Mouse (Mus musculus) urinary bladder, adult 2 months (tissue): ENCODE measurements around the gene Stx8. TPM values are rescaled to one million over a fixed set of nuclear protein-coding genes. Genes with fewer than 3 reads are reported as not detected.

Experiments
- DNase-seq: peaks from one replicate; pipeline ENCODE4 v3.0.0; 2022; ENCODE audit warnings: low spot score
- polyA plus RNA-seq: library from polyadenylated mRNA; depleted of rRNA; stranded (reverse); fragments of >200 nt; gene quantifications from 2 replicates; pipeline ENCODE4 v1.2.3, GENCODE M21; 2012

Stx8 gene
- polyA plus RNA-seq, 1 experiment: 43.6 TPM

DNA sequence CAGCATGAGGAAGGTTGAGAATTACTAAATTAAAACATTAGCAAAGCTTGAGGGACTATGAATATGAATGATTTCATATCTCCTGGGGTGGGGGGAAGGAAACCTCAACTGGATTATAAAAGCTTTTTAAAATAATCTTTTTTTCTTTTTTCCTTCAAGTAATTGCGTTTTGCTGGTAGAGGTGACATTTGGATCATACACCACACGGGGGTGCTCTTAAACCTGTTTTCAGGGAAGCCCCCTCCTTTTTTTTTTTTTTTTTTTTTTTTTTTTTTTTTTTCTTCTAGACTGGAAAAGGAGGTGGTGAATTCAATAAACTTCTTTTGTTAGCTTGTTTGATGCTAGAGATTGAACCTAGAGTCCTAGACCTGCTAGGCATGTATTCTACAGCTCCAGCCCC, 9.3 kb downstream of the Stx8 start:
- no peak for DNase-seq

DNA sequence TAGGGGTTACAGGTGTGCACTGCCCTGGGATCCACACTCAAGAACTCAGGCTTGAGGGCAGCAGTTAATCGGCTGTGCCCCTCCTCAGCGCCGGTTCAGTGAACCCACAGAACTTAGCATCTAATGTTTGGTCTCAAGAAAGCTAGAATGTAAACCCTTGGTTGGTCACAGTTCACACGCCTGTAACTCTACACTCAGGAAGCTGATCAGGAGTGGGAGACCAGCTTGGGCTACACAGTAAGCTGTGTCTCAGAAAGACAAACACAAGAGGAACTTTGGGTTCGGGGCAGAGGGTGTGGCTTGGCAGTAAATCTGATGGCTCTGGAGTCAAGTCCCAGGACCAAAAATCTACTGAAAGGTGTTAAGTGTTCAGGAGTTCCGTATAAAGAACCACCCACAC, 17.6 kb downstream of the Stx8 start:
- DNase-seq: no peak

DNA sequence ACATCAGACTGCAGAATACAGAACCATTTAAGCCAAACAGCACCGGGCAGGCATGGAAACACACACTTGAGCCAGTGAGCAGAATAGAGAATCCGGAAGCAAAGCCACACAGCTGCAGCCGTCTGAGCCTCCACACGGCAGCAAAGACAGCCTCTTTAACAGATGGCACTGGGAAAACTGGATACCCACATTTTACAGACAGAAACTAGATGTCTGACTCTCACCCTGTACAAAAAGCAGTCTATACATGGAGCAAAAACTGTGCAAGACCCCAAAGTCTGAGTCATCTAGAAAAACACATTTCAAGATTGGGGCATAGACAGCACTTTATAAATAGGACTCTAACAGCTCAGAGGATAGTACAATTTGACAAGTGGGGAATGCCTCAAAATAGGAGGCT, 25.2 kb downstream of the Stx8 start:
- DNase-seq: no peak

DNA sequence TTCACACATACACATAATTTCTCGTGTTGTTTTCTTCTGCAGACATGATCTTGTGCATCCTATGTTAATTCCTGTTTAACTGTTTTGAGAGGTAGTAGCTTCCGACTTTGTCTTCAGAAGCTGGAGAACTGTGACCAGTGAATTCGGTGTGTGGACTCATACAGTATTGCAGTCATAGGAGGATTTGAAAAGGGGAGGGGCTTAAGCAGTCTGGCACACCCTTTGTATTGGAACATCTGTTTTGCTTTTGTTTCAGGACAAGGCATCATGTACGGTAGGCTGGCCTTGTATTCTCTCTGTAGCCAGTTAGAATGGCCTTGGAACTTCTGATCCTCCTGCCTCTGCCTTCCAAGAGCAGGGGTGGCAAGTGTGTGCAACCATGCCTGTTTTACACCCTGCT, 30.0 kb downstream of the Stx8 start:
- DNase-seq: no peak

DNA sequence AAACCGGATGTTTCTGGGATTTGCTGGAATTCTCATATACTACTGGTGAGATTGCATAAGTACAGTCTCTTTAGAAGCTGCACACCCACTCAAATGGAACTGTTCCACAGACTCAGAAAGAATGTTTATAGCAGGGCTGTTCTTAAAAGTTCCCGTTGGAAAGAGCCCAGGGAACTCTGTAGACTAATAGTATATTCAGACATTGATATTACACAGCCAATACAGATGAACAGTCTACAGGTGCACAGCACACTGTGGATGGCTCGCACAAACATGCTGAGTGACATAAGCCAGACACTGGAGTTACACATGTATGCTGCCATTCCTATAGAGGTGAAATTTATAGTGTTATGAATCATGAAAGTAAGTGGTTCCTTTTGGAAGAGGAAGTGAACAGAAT, 32.9 kb downstream of the Stx8 start:
- no peak for DNase-seq

DNA sequence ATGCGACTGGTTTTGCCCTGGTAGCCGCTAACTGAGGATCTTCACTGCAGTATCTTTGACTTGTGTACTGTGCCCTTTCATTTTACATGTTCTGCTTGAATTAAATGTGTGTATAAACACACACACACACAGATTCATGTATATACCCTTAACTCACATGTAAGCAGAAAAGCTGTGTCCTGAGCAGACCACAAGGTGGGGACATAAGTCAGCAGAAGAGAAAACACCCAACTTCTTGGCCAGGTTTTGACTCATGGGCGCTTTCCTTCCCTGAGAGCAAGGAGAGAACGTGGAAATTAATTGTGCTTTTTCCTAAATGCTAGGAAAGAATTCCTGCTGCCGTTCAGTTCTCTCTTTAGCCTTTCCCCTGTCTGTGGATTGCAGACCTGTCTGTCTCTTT, 33.6 kb downstream of the Stx8 start:
- DNase-seq: no peak

DNA sequence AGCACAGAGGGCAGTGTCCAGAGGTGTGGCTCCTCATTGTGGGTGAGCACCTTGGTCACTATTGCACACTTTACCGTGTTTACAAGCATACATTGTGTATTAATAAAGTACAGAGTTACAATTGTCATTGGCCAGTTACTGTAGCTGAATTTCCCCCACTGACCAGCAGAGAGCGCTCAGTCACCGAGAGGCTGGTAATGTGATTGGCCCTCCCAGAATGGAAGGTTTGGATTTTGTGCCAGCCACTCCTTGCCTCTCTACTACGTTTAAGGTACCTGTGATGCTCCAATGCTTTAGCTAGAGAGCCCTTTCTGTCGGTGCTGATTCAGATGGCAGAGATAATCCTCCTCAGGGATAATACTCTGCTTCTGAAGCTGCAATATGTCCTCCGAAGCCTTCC, 38.2 kb downstream of the Stx8 start:
- DNase-seq: peak; percentile 42

DNA sequence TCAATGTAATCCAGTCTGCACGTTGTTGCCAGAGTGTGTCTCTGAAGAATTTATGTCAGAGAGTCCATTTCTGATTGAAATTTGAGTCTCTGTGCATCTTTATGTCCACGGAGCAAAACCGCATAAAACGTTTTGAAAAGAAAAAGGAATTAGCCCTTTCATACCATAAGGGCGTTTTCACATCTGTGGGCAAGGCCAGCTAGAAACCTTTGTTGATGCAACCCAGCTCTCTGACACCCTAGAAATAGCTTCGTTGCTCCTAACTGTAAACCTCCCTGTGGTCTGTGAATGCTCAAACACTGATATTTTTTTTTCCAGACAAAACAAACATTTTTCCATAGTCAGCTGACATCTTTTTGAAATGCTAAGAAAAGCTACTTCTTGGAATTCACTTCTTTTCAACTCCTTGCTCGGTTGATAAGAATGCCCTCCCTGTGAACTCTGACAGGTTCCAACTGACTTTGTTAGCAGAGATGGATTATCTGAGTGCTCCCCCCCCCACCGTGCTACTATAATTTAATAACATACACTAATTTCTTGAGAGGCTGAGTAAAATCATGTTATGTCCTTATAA, 40.3 kb downstream of the Stx8 start:
- DNase-seq: no peak

DNA sequence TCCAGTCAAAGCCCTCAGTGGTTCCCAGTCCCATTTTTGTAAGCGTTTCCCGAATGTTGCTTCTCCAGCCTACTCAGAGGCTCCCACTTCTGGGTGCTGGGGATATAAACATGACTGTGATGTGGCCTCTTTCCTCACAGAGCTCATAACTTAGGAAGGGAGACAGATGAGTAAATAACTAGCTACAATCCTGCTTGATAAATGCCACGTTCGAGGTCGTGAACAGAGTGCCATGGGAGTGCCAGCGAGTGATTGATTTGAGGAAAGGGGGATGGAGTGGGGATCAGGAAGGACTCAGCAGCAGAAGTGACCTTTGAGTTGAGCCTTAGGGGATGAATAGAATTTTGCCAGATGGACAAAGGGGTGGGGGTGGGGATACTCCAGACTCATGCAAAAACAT, 41.7 kb downstream of the Stx8 start:
- DNase-seq: no peak

DNA sequence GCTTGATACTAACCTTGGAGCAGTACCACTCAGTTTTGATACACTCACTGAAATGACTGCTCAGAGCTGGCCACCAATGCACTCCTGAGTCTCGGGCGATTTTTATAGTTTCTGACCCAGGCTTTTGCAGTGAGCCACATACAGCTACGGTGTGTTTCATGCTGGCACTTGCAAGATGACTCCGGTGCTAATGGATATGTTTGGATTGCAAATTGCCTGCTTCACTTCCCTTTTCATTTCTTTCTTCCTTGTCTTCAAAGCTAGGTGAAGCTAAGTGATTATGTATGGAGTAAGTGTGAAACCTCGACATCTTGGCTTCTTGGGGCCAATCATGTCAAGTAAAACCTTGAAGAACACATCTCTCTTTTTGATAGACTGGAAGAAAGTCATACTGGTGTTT, 43.4 kb downstream of the Stx8 start:
- DNase-seq: no peak

DNA sequence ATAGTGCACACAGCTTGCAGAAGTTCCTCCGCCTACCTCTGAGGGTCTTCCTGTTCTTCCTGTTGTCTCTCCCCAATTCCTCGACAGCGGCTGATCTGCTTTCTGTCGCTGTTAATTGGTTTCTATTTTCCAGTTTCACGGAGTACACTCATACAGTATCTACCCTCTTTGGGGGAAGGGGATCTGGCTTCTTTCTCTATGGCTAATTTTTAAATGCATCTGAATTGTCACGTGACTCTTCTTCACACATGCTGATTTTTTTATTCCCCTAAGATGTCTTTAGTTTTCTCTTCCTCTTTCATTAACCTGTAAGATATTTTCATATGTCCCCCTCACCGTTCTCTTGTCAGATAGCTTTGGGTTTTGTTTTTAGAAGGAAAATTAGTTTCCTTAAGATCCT, 46.2 kb downstream of the Stx8 start:
- no peak for DNase-seq

DNA sequence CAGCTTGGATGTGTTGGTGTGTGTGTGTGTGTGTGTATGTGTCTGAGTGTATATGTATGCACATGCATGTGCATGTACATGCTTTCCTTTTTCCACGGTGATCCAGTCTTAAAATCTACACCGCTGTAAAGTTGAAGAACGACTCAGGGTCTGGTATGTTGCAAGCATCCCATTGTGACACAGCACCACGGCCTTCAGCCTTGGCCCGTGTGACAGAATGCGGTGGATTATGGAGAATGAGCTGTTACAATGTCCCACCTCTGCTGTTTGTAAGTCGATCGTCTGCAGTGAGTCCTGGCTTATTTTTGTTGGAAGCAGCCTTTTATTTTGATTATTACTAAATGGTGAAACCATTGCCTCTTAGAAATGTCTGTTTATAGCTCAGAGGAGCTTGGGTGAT, 52.2 kb downstream of the Stx8 start:
- no peak for DNase-seq

DNA sequence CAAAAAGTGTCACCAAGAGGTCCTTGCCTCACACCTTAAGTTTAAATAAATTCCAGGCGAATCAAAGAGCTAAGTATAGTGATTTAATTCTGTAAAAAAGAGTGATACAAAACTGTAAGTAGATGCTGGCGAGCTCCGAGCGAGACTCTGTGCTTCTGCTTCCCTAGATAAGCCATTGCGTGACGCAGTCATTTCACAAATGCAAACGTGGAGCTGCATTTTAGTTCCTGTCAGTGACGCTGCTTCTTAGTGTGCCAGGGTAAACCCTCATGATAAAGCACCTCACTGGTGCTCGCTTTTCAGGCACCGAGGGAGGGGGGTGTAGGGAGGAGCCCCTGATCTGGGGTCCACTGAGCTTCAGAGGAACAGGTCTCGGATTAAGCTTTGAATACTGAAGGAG, 53.2 kb downstream of the Stx8 start:
- DNase-seq: no peak

DNA sequence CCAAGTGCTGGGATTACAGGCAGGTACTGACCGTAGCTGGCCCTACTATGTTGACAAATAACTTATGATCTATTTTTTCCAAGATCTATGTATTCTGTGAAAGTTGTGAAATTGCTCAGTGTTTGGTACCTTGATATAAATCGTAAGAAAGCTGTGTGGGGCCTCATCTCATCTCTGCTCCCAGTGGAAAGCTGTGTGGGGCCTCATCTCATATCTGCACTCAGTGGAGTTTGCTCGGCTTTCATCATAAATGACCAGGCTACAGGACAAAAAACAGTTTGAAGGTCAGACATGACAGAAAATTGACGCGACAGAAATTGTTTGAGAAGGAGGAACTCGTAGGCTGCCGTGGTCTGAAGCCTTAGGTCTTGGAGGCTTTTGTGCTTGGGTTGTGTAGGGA, 56.0 kb downstream of the Stx8 start:
- no peak for DNase-seq

DNA sequence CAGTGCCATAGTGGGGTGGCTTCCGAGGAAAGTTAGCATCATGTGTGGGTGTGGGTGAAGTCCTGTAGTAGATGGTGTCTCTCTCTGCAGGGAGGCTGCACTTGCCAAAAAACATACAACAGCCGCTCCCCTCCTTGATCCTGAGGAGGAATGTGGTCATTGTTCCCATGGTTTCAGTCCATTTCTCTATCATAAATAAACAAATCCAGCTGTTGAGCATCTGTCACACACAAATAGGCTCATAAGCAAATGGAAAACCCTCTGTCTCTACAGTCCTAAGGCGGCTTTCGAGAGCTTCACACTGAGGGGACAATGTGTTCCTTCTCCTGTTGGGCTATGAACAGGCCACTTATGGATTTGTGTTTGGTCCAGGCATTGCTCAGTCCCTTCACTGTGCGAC, 56.9 kb downstream of the Stx8 start:
- no peak for DNase-seq

DNA sequence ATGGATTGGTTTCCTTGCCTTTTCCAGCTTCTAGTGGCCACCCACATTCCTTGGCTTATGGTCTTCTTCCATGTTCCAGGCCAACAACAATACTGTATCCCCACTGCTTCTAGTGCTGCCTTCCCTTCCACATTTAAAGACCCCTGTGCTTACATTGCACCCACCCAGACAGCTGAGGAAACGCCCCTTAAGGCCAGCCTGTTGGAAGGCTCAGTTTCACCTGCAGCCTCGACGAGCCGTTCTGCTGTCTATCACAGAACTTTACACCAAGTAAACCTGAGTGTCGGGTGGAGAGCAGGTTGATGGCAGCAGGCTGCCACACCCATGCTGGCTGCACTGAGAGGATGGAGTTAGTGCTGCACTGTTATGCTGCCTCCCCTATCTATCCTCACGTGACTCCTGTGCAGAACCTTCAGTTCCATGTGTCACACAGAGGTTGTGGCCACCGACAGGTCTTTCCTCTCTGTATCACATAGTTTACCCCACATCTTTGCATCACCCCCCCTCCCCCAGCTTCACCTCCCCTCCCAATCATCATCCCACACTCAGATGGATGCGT, 57.9 kb downstream of the Stx8 start:
- no peak for DNase-seq

DNA sequence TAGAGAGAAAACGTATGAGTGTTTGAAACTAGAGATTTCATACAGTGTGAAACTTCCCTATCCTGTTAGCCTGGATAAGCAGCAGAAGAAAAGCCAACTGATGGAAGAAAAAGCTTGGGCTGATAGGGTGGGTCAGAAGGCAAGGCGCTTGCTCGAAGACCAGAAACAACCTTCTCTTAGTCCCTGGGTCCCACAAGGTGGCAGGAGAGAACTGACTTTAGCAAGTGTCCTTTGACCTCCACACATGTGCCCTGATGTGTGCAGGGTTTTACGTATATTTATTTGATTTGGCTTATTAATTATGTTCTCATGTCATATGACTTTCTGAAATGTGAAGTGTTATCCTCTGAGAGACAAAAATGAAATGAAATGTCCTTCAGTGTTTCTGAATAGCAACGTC, 60.6 kb downstream of the Stx8 start:
- DNase-seq: no peak

DNA sequence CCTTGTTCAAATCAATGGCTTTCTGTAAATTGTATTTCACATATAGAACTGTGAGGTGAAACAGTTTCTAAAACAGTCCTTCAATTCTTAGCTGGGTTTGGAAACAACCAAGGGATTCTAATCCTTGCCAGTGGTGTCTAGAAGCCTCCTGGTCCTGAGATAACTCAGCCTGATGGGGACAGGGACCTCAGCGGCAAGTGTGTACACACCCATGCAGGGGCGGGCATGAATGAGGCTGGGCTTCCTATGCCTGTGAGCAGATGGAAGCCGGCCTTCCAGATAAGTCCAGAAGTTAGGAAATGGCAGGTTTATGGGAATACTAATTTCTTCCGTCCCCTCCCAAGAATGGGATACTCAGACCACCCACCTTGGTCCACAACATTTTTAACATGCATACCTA, 63.1 kb downstream of the Stx8 start:
- DNase-seq: no peak

DNA sequence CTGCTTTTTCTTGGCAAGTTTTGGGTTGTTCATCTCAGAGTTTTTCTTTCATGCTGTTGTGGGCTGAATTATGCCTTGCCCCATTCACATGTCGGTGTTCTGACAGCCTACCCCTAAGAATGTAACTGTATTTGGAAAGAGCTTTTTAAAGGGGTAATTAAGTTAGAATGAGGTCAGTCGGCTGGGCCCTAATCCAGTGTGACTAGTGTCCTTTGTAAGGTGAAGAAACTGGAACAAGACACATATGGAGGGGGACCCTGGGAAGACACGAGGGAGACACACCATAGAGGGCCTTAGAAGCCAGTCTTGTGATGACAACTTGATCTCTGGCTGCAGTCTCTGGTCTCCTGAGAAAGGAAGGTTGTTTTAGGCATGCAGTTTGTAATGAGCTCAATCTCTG, 63.9 kb downstream of the Stx8 start:
- DNase-seq: no peak

DNA sequence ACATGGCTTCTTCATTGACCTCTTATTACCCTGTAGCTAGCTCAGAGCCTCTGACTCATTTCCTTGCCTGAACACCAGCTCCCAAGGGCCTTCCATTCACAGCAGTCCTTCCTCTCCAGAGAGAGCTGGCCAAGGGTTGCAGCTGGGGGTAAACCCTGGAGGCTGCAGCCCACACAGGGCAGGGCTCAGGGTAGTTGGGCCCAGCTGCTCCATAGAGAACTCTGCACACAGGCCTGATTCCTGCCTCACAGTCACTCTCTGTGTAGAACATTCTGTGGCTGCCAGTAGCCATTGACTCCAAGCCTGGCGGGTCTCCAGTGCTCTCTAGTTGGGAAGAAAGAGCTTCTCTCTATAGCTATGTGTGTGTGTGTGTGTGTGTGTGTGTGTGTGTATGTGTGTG, 64.8 kb downstream of the Stx8 start:
- no peak for DNase-seq

DNA sequence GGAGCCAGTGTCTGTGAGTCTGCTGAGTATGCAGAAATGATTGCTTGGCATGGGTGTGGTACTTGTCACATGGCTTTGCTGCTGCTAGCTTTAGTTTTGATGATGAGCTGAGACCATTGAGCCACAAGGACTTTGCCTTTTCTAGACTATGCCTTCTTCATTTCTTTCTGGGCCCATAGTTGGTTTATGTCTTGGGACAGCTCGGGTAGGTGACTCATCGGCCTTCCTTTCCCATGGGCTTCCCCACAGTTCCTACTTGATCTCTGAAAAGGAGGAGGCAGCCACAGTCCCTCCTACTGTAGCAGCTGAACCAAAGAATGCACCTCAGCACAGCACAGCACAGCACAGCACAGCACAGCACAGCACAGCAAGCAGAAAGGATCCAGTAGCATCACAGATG, 66.5 kb downstream of the Stx8 start:
- no peak for DNase-seq

DNA sequence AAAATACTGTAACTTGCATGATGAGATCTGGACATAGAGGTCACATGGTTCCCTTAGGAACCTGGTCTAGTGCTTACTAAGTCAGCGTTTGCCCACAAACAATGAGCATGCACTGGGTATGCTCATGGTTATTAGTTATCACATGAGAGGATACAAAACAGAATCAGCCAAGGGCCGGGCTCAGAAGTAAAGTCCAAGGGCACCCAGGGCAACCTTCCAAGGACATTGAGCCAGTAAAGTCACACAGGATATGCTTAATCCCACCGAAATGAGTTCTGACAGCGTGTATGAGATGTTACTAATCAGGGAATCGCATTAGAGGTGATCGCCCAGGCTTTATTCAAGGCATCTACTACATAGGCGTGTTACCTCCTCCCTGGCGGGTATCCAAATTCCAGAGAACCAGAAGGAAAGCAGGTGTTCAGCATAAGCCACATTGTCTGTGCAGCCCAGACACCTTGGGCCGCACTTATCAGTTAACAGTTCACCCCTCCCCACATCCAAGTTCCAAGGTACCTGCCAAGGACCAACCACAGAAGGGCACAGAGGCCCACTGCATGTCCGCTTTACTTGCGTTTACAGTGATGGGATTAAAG, 67.4 kb downstream of the Stx8 start:
- DNase-seq: no peak

DNA sequence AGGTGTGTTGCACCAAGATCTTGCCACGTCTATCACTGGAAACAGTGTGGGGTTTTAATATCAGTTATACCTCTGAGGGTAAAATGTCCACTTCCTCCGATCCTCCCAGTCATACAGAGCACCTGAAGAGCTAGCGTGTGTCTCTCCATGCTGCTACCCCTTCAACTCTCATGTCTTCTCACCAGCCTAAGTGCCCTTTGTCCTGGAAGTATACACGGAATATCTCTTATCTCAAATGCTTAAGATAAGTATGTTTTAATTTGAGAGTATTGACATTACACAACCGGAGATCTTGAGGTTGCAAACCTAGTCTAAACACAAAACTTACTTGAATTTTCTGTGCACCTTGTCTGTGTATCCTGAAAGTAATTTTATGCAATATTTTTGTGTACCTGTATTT, 68.4 kb downstream of the Stx8 start:
- no peak for DNase-seq

DNA sequence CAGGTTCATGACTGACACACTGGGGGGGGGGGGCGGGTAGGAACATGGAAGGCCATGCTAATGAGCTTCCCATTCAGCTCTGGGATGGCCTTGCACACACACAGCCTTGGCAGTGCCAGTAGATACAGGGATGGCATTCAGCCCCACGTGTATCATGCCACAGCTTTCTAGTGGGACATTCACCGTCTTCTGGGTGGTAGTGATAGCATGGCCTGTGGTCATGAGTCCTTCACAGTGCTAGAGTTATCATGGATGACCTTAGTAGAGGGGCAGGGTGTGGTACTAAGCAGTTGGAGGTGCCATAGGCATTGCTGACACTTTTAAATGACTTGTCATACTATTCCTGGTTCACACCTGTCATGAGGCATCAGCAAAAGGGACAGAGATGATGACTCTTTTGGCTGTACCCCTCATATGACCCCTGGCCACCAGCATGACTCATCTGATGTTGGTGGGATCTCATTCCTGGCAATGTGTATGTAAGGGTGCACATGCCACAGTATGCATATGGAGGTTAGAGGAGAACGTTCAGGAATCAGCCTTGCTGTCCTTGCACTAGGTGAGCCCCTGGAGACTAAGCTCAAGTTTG, 69.4 kb downstream of the Stx8 start:
- no peak for DNase-seq
